Comparison of ENCODE assay signal across 38 mouse cellular contexts in genomic region chrX:114904712-114905111, GRCm38 (mm10). TPM values are rescaled to one million over a fixed set of nuclear protein-coding genes. Genes with fewer than 3 reads are reported as not detected.
"Had no signal": no experiment of that assay in that cellular context is flagged by ENCODE, and none has a peak within 500 bp of the region (broad histone marks: within the 10 kb centered on the region; RNA-seq: fewer than 3 reads in every experiment).

Ube2dnl1 (plus strand) TSS chrX:114905012.

- H3K9ac ChIP-seq: heart, embryonic 13.5 days; heart, embryonic 15.5 days; hindbrain, embryonic 12.5 days; hindbrain, embryonic 14.5 days; intestine, embryonic 15.5 days; limb, embryonic 12.5 days; liver, embryonic 13.5 days had no signal

- H3K9me3 ChIP-seq: heart, embryonic 13.5 days; heart, embryonic 15.5 days; hindbrain, embryonic 10.5 days; hindbrain, embryonic 12.5 days; intestine, embryonic 15.5 days; limb, embryonic 10.5 days; limb, embryonic 12.5 days; liver, embryonic 13.5 days had no signal

- H3K36me3 ChIP-seq: heart, embryonic 13.5 days; heart, embryonic 15.5 days; hindbrain, embryonic 10.5 days; hindbrain, embryonic 12.5 days; intestine, embryonic 15.5 days; limb, embryonic 10.5 days; limb, embryonic 12.5 days; liver, embryonic 13.5 days had no signal

- H3K4me2 ChIP-seq: heart, embryonic 11.5 days; heart, embryonic 13.5 days; heart, embryonic 15.5 days; hindbrain, embryonic 12.5 days; hindbrain, embryonic 14.5 days; intestine, embryonic 15.5 days; limb, embryonic 12.5 days; liver, embryonic 11.5 days; liver, embryonic 13.5 days had no signal

- H3K4me1 ChIP-seq: heart, embryonic 13.5 days; heart, embryonic 15.5 days; hindbrain, embryonic 10.5 days; hindbrain, embryonic 12.5 days; intestine, embryonic 15.5 days; limb, embryonic 10.5 days; limb, embryonic 12.5 days; liver, embryonic 13.5 days had no signal

- H3K4me3 ChIP-seq: heart, adult 2 months; heart, embryonic 13.5 days; heart, embryonic 15.5 days; hindbrain, embryonic 10.5 days; hindbrain, embryonic 12.5 days; intestine, embryonic 15.5 days; layer of hippocampus, adult 2 months; left cerebral cortex, adult 2 months; limb, embryonic 10.5 days; limb, embryonic 12.5 days; liver, embryonic 13.5 days had no signal

- H3K27me3 ChIP-seq: heart, embryonic 13.5 days; heart, embryonic 15.5 days; hindbrain, embryonic 12.5 days; intestine, embryonic 15.5 days; limb, embryonic 12.5 days; liver, embryonic 13.5 days had no signal

- DNase-seq: gastrocnemius, postnatal 14 days; gastrocnemius, postnatal 36 days; heart, adult 11 months; heart, adult 2 months; heart, postnatal 14 days; heart, postnatal 36 days; kidney, adult 18-20 months; kidney, adult 8-10 months; kidney, postnatal 10 days; kidney, postnatal 25 days; kidney, postnatal 4 days; liver; liver, embryonic 13.5 days had no signal

- ATAC-seq: hindbrain, embryonic 16.5 days; inflammation-experienced regulatory T-cells, adult 6 months; intestine, embryonic 15.5 days had no signal

- H3K27ac ChIP-seq: heart, adult 2 months; heart, embryonic 13.5 days; heart, embryonic 15.5 days; hindbrain, embryonic 10.5 days; hindbrain, embryonic 12.5 days; hindbrain, embryonic 14.5 days; intestine, embryonic 15.5 days; layer of hippocampus, adult 2 months; left cerebral cortex, adult 2 months; limb, embryonic 10.5 days; limb, embryonic 12.5 days; liver, embryonic 13.5 days had no signal

RNA-seq across cellular contexts. Expression of gene Ube2dnl1, which starts in this region (rescaled TPM):
- total RNA-seq: gastrocnemius, adult 18-20 months; gastrocnemius, adult 8-10 months; gastrocnemius, postnatal 14 days; gastrocnemius, postnatal 36 days; heart, adult 2 months; heart, postnatal 14 days; heart, postnatal 36 days; layer of hippocampus, adult 2 months; layer of hippocampus, postnatal 10 days; layer of hippocampus, postnatal 25 days; left cerebral cortex, adult 2 months; left cerebral cortex, postnatal 14 days; left cerebral cortex, postnatal 36 days had no signal
- polyA plus RNA-seq: gonadal fat pad, adult 2 months; heart, adult 2 months; heart, embryonic 11.5 days; heart, embryonic 13.5 days; heart, embryonic 15.5 days; heart, postnatal 0 days; hindbrain, embryonic 10.5 days; hindbrain, embryonic 12.5 days; hindbrain, embryonic 14.5 days; hindbrain, embryonic 16.5 days; inflammation-experienced regulatory T-cells, adult 6 months; intestine, embryonic 15.5 days; kidney, embryonic 14.5 days; kidney, embryonic 16.5 days; limb, embryonic 10.5 days; limb, embryonic 12.5 days; limb, embryonic 14.5 days; liver, embryonic 11.5 days; liver, embryonic 13.5 days had no signal
